Mouse (Mus musculus) forelimb bud, embryonic 11.5 days (tissue): Measurements from ENCODE around the gene Creb3l4.
"Not testable (repeated sequence)": the region's sequence is repeated elsewhere in the genome, so short reads cannot be mapped to it uniquely, and the experiment has no call there.

Source experiments
- DNase-seq: peaks from one replicate; pipeline ENCODE4 v3.0.0-alpha.2; 2012; ENCODE audit warnings: low read depth, low spot score

The Creb3l4 gene

GRCm38 (mm10) chr3:90242984-90243775 lies at the start of gene Creb3l4:
Gene Creb3l4, minus strand, starts transcription at chr3:90243512.
- DNase-seq, result peak; percentile 72

GRCm38 (mm10) chr3:90292345-90293275 lies 49.3 kb upstream of the Creb3l4 start, which contains the start of gene Gatad2b:
Gene Gatad2b, plus strand, starts transcription at chr3:90293178.
- DNase-seq, result peak; percentile 100

- DNase-seq, result no peak
Measured at GRCm38 (mm10) chr3:90291982-90292344, 48.7 kb upstream of the Creb3l4 start.

GRCm38 (mm10) chr3:90290602-90291001 lies 47.3 kb upstream of the Creb3l4 start:
- no peak for DNase-seq

- DNase-seq, result not testable (repeated sequence)
Measured at GRCm38 (mm10) chr3:90289403-90289802, 46.1 kb upstream of the Creb3l4 start.

GRCm38 (mm10) chr3:90284150-90284549 lies 40.8 kb upstream of the Creb3l4 start:
- no peak for DNase-seq

GRCm38 (mm10) chr3:90280708-90281107 lies 37.4 kb upstream of the Creb3l4 start:
- no peak for DNase-seq

GRCm38 (mm10) chr3:90279743-90280142 lies 36.4 kb upstream of the Creb3l4 start:
- no peak for DNase-seq

GRCm38 (mm10) chr3:90279216-90279615 lies 35.9 kb upstream of the Creb3l4 start:
- DNase-seq, result no peak

- DNase-seq, result no peak
Measured at GRCm38 (mm10) chr3:90278211-90278610, 34.9 kb upstream of the Creb3l4 start.

- no peak for DNase-seq
Measured at GRCm38 (mm10) chr3:90277793-90278192, 34.5 kb upstream of the Creb3l4 start.

GRCm38 (mm10) chr3:90276858-90277257 lies 33.5 kb upstream of the Creb3l4 start:
- DNase-seq, result no peak

- DNase-seq, result no peak
Measured at GRCm38 (mm10) chr3:90275286-90275685, 32.0 kb upstream of the Creb3l4 start.

GRCm38 (mm10) chr3:90273855-90274254 lies 30.5 kb upstream of the Creb3l4 start:
- no peak for DNase-seq

- no peak for DNase-seq
Measured at GRCm38 (mm10) chr3:90272170-90272569, 28.9 kb upstream of the Creb3l4 start.

- no peak for DNase-seq
Measured at GRCm38 (mm10) chr3:90270784-90271183, 27.5 kb upstream of the Creb3l4 start.

- no peak for DNase-seq
Measured at GRCm38 (mm10) chr3:90268971-90269370, 25.7 kb upstream of the Creb3l4 start.

GRCm38 (mm10) chr3:90268190-90268589 lies 24.9 kb upstream of the Creb3l4 start:
- DNase-seq, result no peak

GRCm38 (mm10) chr3:90266901-90267775 lies 23.8 kb upstream of the Creb3l4 start:
- DNase-seq, result no peak

GRCm38 (mm10) chr3:90265932-90266741 lies 22.8 kb upstream of the Creb3l4 start:
- no peak for DNase-seq
